Mouse (Mus musculus) left cerebral cortex, adult 18-20 months (tissue): ENCODE data around the gene Zfp644. TPM values are rescaled to one million over a fixed set of nuclear protein-coding genes. Genes with fewer than 3 reads are reported as not detected.
"Not testable (repeated sequence)": the region's sequence is repeated elsewhere in the genome, so short reads cannot be mapped to it uniquely, and the experiment has no call there.

ENCODE experiments used
- DNase-seq, 2 experiments: peaks; one replicate each; pipeline ENCODE4 v3.0.0; 2021 to 2022; ENCODE audit warnings: low spot score in 2 of 2, mixed read lengths in 1 of 2
- long read RNA-seq, 2 experiments: library from polyadenylated mRNA; stranded (forward); transcript quantifications; one replicate each; pipeline ENCODE4 v2.0.0; 2021
- total RNA-seq, 2 experiments: library from RNA; stranded (reverse); gene quantifications; 2 replicates each; pipeline ENCODE4 v1.2.3; 2021

The Zfp644 gene
- total RNA-seq, result 100 to 1,000 TPM; 125 to 129 TPM
- long read RNA-seq, experiment 1, full-length matches to known transcripts, result 2 of 34 reads
- long read RNA-seq, experiment 1, partial matches to known transcripts, result 7 of 34 reads
- long read RNA-seq, experiment 1, other reads (novel, unspliced or antisense), result 25 of 34 reads
- long read RNA-seq, experiment 2, full-length matches to known transcripts, result 1 of 19 reads
- long read RNA-seq, experiment 2, partial matches to known transcripts, result 2 of 19 reads
- long read RNA-seq, experiment 2, other reads (novel, unspliced or antisense), result 16 of 19 reads

GRCm38 (mm10) chr5:106696396-106697337 lies at the start of gene Zfp644:
Zfp644 (minus strand) TSS chr5:106697287.
- peak; percentile 85 to 93 for DNase-seq

- no peak for DNase-seq
These were observed 42.6 kb upstream of the Zfp644 start for GRCm38 (mm10) chr5:106739716-106740115.

- no peak for DNase-seq
These were observed 26.4 kb upstream of the Zfp644 start for GRCm38 (mm10) chr5:106723487-106723886.

GRCm38 (mm10) chr5:106722771-106723170 lies 25.7 kb upstream of the Zfp644 start:
- DNase-seq, result no peak

GRCm38 (mm10) chr5:106711870-106712277 lies 14.8 kb upstream of the Zfp644 start:
- DNase-seq, result peak in 1 of 2 experiments; percentile 4

GRCm38 (mm10) chr5:106711220-106711726 lies 14.2 kb upstream of the Zfp644 start:
- DNase-seq, result no peak

GRCm38 (mm10) chr5:106710611-106711010 lies 13.5 kb upstream of the Zfp644 start:
- no peak for DNase-seq

GRCm38 (mm10) chr5:106710085-106710409 lies 13.0 kb upstream of the Zfp644 start:
- DNase-seq, result no peak

- DNase-seq, result no peak
These were observed 12.4 kb upstream of the Zfp644 start for GRCm38 (mm10) chr5:106709388-106710084.

GRCm38 (mm10) chr5:106706363-106706762 lies 9.3 kb upstream of the Zfp644 start:
- no peak for DNase-seq

- DNase-seq, result no peak
These were observed 8.1 kb upstream of the Zfp644 start for GRCm38 (mm10) chr5:106705162-106705561.

- no peak for DNase-seq
These were observed 1.2 kb downstream of the Zfp644 start for GRCm38 (mm10) chr5:106695681-106696395.

GRCm38 (mm10) chr5:106695141-106695540 lies 1.9 kb downstream of the Zfp644 start:
- no peak for DNase-seq

- no peak for DNase-seq
These were observed 2.4 kb downstream of the Zfp644 start for GRCm38 (mm10) chr5:106694683-106695082.

GRCm38 (mm10) chr5:106693034-106693433 lies 4.1 kb downstream of the Zfp644 start:
- DNase-seq, result peak in 1 of 2 experiments; percentile 10

- no peak for DNase-seq
These were observed 16.2 kb downstream of the Zfp644 start for GRCm38 (mm10) chr5:106680636-106681458.

- DNase-seq, result no peak
These were observed 17.4 kb downstream of the Zfp644 start for GRCm38 (mm10) chr5:106679659-106680058.

- not testable (repeated sequence) for DNase-seq
These were observed 18.3 kb downstream of the Zfp644 start for GRCm38 (mm10) chr5:106678823-106679222.

- no peak for DNase-seq
These were observed 20.3 kb downstream of the Zfp644 start for GRCm38 (mm10) chr5:106676784-106677183.

- no peak for DNase-seq
These were observed 24.5 kb downstream of the Zfp644 start for GRCm38 (mm10) chr5:106672597-106672996.
